Mouse (Mus musculus): ENCODE measurements around the gene Svopl. TPM values are rescaled to one million over a fixed set of nuclear protein-coding genes. Genes with fewer than 3 reads are reported as not detected.

Gene Svopl
- total and polyA plus RNA-seq, 3 experiments: not detected

- H3K9ac ChIP-seq (ENCODE audit: insufficient read depth, low read depth): no peak overlapping the region
- H3K36me3 ChIP-seq (replicated peaks in 1 of 2; ENCODE audit: control insufficient read depth in 1 of 2, insufficient read depth in 1 of 2, low read length in 1 of 2): no peaks in the 10 kb centered on the region
- peak; percentile 64 for DNase-seq (ENCODE audit: extremely low read depth)
- no peaks in the 10 kb centered on the region for H3K79me2 ChIP-seq (replicated peaks; ENCODE audit: control insufficient read depth, extremely low read depth, insufficient read depth, poor library complexity, severe bottlenecking)
- TF ChIP-seq CTCF (conservative IDR thresholded peaks at IDR 0.05 in 1 of 2, IDR thresholded peaks at IDR 0.05 in 1 of 2; ENCODE audit: low read depth in 2 of 2, low read length in 2 of 2) (peak; percentile 55 to 74; a peak in 3 of 4 replicates), RAD21 (IDR thresholded peaks at IDR 0.05; ENCODE audit: low read depth, low read length) (peak; percentile 67), USF2 (conservative IDR thresholded peaks at IDR 0.05; ENCODE audit: low read depth, low read length) (no peak), MAX (IDR thresholded peaks at IDR 0.05; ENCODE audit: low read length) (no peak), NELFE (IDR thresholded peaks at IDR 0.05; ENCODE audit: low read depth, low read length) (no peak), BHLHE40 (IDR thresholded peaks at IDR 0.05; ENCODE audit: low read depth, low read length) (peak; percentile 78), ZC3H11A (IDR thresholded peaks at IDR 0.05; ENCODE audit: low read depth, low read length) (no peak), RCOR1 (conservative IDR thresholded peaks at IDR 0.05; ENCODE audit: low read depth, low read length) (no peak), MYC (IDR thresholded peaks at IDR 0.05; ENCODE audit: low read depth, low read length) (no peak), ZNF384 (IDR thresholded peaks at IDR 0.05; ENCODE audit: low read depth, low read length) (no peak), E2F4 (IDR thresholded peaks at IDR 0.05; ENCODE audit: insufficient replicate concordance, low read depth, low read length) (no peak), GABPA (IDR thresholded peaks at IDR 0.05; ENCODE audit: insufficient replicate concordance, low read depth, low read length) (no peak), SMC3 (IDR thresholded peaks at IDR 0.05; ENCODE audit: low read depth, low read length) (peak; percentile 73), JUND (conservative IDR thresholded peaks at IDR 0.05; ENCODE audit: low read depth, low read length) (no peak), JUN (IDR thresholded peaks at IDR 0.05; ENCODE audit: insufficient read depth, low read depth, low read length) (no peak), CHD2 (IDR thresholded peaks at IDR 0.05; ENCODE audit: low read length) (no peak), TCF12 (IDR thresholded peaks at IDR 0.05; ENCODE audit: low read depth, low read length) (no peak)
- in situ Hi-C loops (cut with MboI; ENCODE audit: low pct_ligation_motif_present, low pct_unique_long_range_greater_than_20kb, low sequenced_read_pairs): no loop called here
- H3K4me1 ChIP-seq (ENCODE audit: control insufficient read depth in 1 of 2, insufficient read depth in 2 of 2): peaks cover 0 to 5% of the 10 kb centered on the region in 2 experiments; a peak in 1 of 4 replicates
- no peaks in the 10 kb centered on the region for H3K27me3 ChIP-seq (replicated peaks)
- dilution Hi-C loops (cut with MboI; ENCODE audit: extremely low pct_ligation_motif_present, extremely low pct_unique_long_range_greater_than_20kb, low sequenced_read_pairs): no loop called here
- H3K27ac ChIP-seq (ENCODE audit: insufficient read depth, low read depth): no peak overlapping the region
- H3K9me3 ChIP-seq (replicated peaks; ENCODE audit: low read length): no peaks in the 10 kb centered on the region
- no peak overlapping the region for H3K4me2 ChIP-seq (ENCODE audit: insufficient read depth, low read depth, poor library complexity, severe bottlenecking)
- no peak overlapping the region for H3K4me3 ChIP-seq (replicated peaks in 1 of 3; ENCODE audit: low read depth in 2 of 3, low read length in 2 of 3, poor library complexity in 1 of 3)
Measured at GRCm38 (mm10) chr6:38007459-38007858, 39.3 kb downstream of the Svopl start.

DNA sequence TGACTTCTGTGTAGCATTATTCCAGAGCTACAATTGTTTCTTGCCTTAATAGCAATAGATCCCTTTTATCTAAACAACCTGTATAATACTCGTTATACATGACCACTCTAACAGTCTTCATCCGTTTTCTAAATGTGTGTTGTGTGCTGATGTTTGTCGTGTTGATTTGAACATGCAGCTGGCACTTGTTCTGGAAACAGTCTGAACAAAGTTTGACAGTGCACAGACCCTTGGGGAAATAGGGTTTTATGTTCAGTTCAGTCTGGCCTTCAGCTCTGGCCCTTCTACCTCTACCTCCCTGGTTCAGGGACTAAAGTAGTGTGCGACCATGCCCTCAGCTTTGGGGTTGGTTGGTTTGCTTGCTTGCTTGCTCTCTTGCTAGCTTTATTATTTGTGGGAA is 79.4 kb downstream of the Svopl start:
- no peak for DNase-seq (ENCODE audit: extremely low read depth)
- H3K9ac ChIP-seq (ENCODE audit: insufficient read depth, low read depth): no peak overlapping the region
- H3K36me3 ChIP-seq (replicated peaks in 1 of 2; ENCODE audit: control insufficient read depth in 1 of 2, insufficient read depth in 1 of 2, low read length in 1 of 2): peaks cover 37 to 63% of the 10 kb centered on the region in 2 experiments
- no peaks in the 10 kb centered on the region for H3K9me3 ChIP-seq (replicated peaks; ENCODE audit: low read length)
- no peak overlapping the region for H3K4me2 ChIP-seq (ENCODE audit: insufficient read depth, low read depth, poor library complexity, severe bottlenecking)
- H3K79me2 ChIP-seq (replicated peaks; ENCODE audit: control insufficient read depth, extremely low read depth, insufficient read depth, poor library complexity, severe bottlenecking): no peaks in the 10 kb centered on the region
- H3K4me3 ChIP-seq (replicated peaks in 1 of 3; ENCODE audit: low read depth in 2 of 3, low read length in 2 of 3, poor library complexity in 1 of 3): no peak overlapping the region
- H3K4me1 ChIP-seq (ENCODE audit: control insufficient read depth in 1 of 2, insufficient read depth in 2 of 2): no peaks in the 10 kb centered on the region
- H3K27me3 ChIP-seq (replicated peaks): no peaks in the 10 kb centered on the region
- H3K27ac ChIP-seq (ENCODE audit: insufficient read depth, low read depth): no peak overlapping the region
- in situ Hi-C loops (cut with MboI; ENCODE audit: low pct_ligation_motif_present, low pct_unique_long_range_greater_than_20kb, low sequenced_read_pairs): no loop called here
- TF ChIP-seq E2F4 (IDR thresholded peaks at IDR 0.05; ENCODE audit: insufficient replicate concordance, low read depth, low read length): no peak
- no peak for TF ChIP-seq MYC (IDR thresholded peaks at IDR 0.05; ENCODE audit: low read depth, low read length)
- TF ChIP-seq POLR2A (IDR thresholded peaks at IDR 0.05; ENCODE audit: low read depth, low read length): no peak
- no peak for TF ChIP-seq ZKSCAN1 (IDR thresholded peaks at IDR 0.05; ENCODE audit: borderline replicate concordance, low read depth, low read length)
- TF ChIP-seq RCOR1 (conservative IDR thresholded peaks at IDR 0.05; ENCODE audit: low read depth, low read length): no peak
- no peak for TF ChIP-seq SIN3A (IDR thresholded peaks at IDR 0.05; ENCODE audit: low read length)
- no peak for TF ChIP-seq CHD1 (IDR thresholded peaks at IDR 0.05; ENCODE audit: low read depth, low read length)
- no peak for TF ChIP-seq MEF2A (IDR thresholded peaks at IDR 0.05; ENCODE audit: borderline replicate concordance, low read depth, low read length)
- TF ChIP-seq HCFC1 (IDR thresholded peaks at IDR 0.05; ENCODE audit: low read depth, low read length): no peak
- no peak for TF ChIP-seq CTCF (conservative IDR thresholded peaks at IDR 0.05 in 1 of 2, IDR thresholded peaks at IDR 0.05 in 1 of 2; ENCODE audit: low read depth in 2 of 2, low read length in 2 of 2)
- dilution Hi-C loops (cut with MboI; ENCODE audit: extremely low pct_ligation_motif_present, extremely low pct_unique_long_range_greater_than_20kb, low sequenced_read_pairs): no loop called here

All from CH12.LX (cell line).